Mouse (Mus musculus) CH12.LX (cell line): ENCODE measurements around the gene Rps6ka4. TPM values are rescaled to one million over a fixed set of nuclear protein-coding genes. Genes with fewer than 3 reads are reported as not detected.
A peak's percentile ranks its signal among the peaks of the same experiment; 100 is the strongest.

Experiments used
- DNase-seq: peaks from one replicate; pipeline ENCODE4 v3.0.0-alpha.2; 2013; ENCODE audit errors: extremely low read depth
- H3K27ac ChIP-seq: 2 replicates; pipeline ENCODE4 v1.5.1; 2012; ENCODE audit warnings: low read depth, mild to moderate bottlenecking, control low read depth, moderate library complexity; ENCODE audit not compliant: insufficient read depth
- H3K27me3 ChIP-seq: replicated peaks from 2 replicates; pipeline ENCODE3; 2012; ENCODE audit warnings: inconsistent platforms
- H3K36me3 ChIP-seq, 2 experiments: replicated peaks in 1 of 2; 2 replicates each; pipeline versions ENCODE3 to v1.6.1; 2012; ENCODE audit warnings: inconsistent platforms in 1 of 2, low read length in 1 of 2, mild to moderate bottlenecking in 1 of 2, mixed read lengths in 1 of 2, moderate library complexity in 1 of 2; ENCODE audit not compliant: control insufficient read depth in 1 of 2, insufficient read depth in 1 of 2
- H3K4me1 ChIP-seq, 2 experiments: 2 replicates each; pipeline ENCODE4 v1.6.1; 2012; ENCODE audit warnings: inconsistent platforms in 1 of 2, moderate library complexity in 1 of 2; ENCODE audit not compliant: insufficient read depth in 2 of 2, control insufficient read depth in 1 of 2
- H3K4me2 ChIP-seq: 2 replicates; pipeline ENCODE4 v1.6.1; 2012; ENCODE audit warnings: low read depth, mild to moderate bottlenecking, control low read depth; ENCODE audit not compliant: poor library complexity, insufficient read depth, severe bottlenecking
- H3K4me3 ChIP-seq, 3 experiments: fragments of 150-350 bp in 1 of 3; sonication (generic) in 1 of 3; replicated peaks in 1 of 3; 2 replicates each; pipeline versions ENCODE3 to v1.5.1; 2011 to 2012; ENCODE audit warnings: low read depth in 2 of 3, low read length in 2 of 3, mild to moderate bottlenecking in 2 of 3, moderate library complexity in 2 of 3, control low read depth in 1 of 3, improper control_type of control experiment in 1 of 3, inconsistent platforms in 1 of 3, mixed read lengths in 1 of 3; ENCODE audit not compliant: poor library complexity in 1 of 3
- H3K79me2 ChIP-seq: replicated peaks from 2 replicates; pipeline ENCODE4 v1.6.1; 2012; ENCODE audit warnings: mild to moderate bottlenecking, moderate library complexity; ENCODE audit not compliant: control insufficient read depth, poor library complexity, insufficient read depth, severe bottlenecking; ENCODE audit errors: extremely low read depth
- H3K9ac ChIP-seq: 2 replicates; pipeline ENCODE4 v1.6.1; 2012; ENCODE audit warnings: low read depth, mild to moderate bottlenecking, control low read depth, moderate library complexity; ENCODE audit not compliant: insufficient read depth
- H3K9me3 ChIP-seq: replicated peaks from 2 replicates; pipeline ENCODE3; 2012; ENCODE audit warnings: low read length, inconsistent platforms, mixed read lengths
- BHLHE40 ChIP-seq: IDR thresholded peaks from 2 replicates; pipeline ENCODE4 v1.6.1; 2011; ENCODE audit warnings: mild to moderate bottlenecking, low read depth, low read length, improper control_type of control experiment
- CHD1 ChIP-seq: IDR thresholded peaks from 2 replicates; pipeline ENCODE4 v1.6.1; 2012; ENCODE audit warnings: low read depth, low read length, improper control_type of control experiment, inconsistent platforms
- CHD2 ChIP-seq: IDR thresholded peaks from 2 replicates; pipeline ENCODE4 v1.6.1; 2011; ENCODE audit warnings: low read length, improper control_type of control experiment
- CTCF ChIP-seq, 2 experiments: IDR thresholded peaks in 1 of 2; conservative IDR thresholded peaks in 1 of 2; 2 replicates each; pipeline ENCODE4 v1.5.1; 2011 to 2012; ENCODE audit warnings: low read depth in 2 of 2, low read length in 2 of 2, improper control_type of control experiment in 1 of 2, inconsistent platforms in 1 of 2, mild to moderate bottlenecking in 1 of 2, moderate library complexity in 1 of 2
- ELF1 ChIP-seq: IDR thresholded peaks from 2 replicates; pipeline ENCODE4 v1.6.1; 2014; ENCODE audit warnings: low read depth, mild to moderate bottlenecking, inconsistent platforms, low read length, improper control_type of control experiment
- EP300 ChIP-seq: IDR thresholded peaks from 2 replicates; pipeline ENCODE4 v1.6.1; 2011; ENCODE audit warnings: low read length, improper control_type of control experiment
- ETS1 ChIP-seq: conservative IDR thresholded peaks from 2 replicates; pipeline ENCODE4 v1.6.1; 2012; ENCODE audit warnings: low read depth, mild to moderate bottlenecking, inconsistent platforms, low read length, improper control_type of control experiment, moderate library complexity
- HCFC1 ChIP-seq: IDR thresholded peaks from 2 replicates; pipeline ENCODE4 v1.6.1; 2012; ENCODE audit warnings: low read depth, mild to moderate bottlenecking, inconsistent platforms, low read length, improper control_type of control experiment
- IRF4 ChIP-seq: IDR thresholded peaks from 2 replicates; pipeline ENCODE4 v1.6.1; 2014; ENCODE audit warnings: low read depth, mild to moderate bottlenecking, inconsistent platforms, low read length, improper control_type of control experiment
- MAFK ChIP-seq: IDR thresholded peaks from 2 replicates; pipeline ENCODE4 v1.6.1; 2011; ENCODE audit warnings: low read length, improper control_type of control experiment; ENCODE audit not compliant: insufficient replicate concordance
- MAX ChIP-seq: IDR thresholded peaks from 2 replicates; pipeline ENCODE4 v1.6.1; 2011; ENCODE audit warnings: low read length, improper control_type of control experiment
- MEF2A ChIP-seq: IDR thresholded peaks from 2 replicates; pipeline ENCODE4 v1.6.1; 2014; ENCODE audit warnings: low read depth, mild to moderate bottlenecking, inconsistent platforms, low read length, improper control_type of control experiment, borderline replicate concordance
- MXI1 ChIP-seq: IDR thresholded peaks from 2 replicates; pipeline ENCODE4 v1.6.1; 2011; ENCODE audit warnings: mild to moderate bottlenecking, low read depth, low read length, improper control_type of control experiment
- MYC ChIP-seq: IDR thresholded peaks from 2 replicates; pipeline ENCODE4 v1.6.1; 2011; ENCODE audit warnings: low read depth, mild to moderate bottlenecking, improper control_type of control experiment, low read length
- NELFE ChIP-seq: IDR thresholded peaks from 2 replicates; pipeline ENCODE4 v1.6.1; 2011; ENCODE audit warnings: low read depth, low read length, improper control_type of control experiment
- NRF1 ChIP-seq: IDR thresholded peaks from 2 replicates; pipeline ENCODE4 v1.6.1; 2014; ENCODE audit warnings: low read depth, mild to moderate bottlenecking, inconsistent platforms, low read length, improper control_type of control experiment, moderate library complexity
- PAX5 ChIP-seq: IDR thresholded peaks from 2 replicates; pipeline ENCODE4 v1.6.1; 2012; ENCODE audit warnings: low read length, inconsistent platforms, mixed read lengths
- POLR2A ChIP-seq: IDR thresholded peaks from 2 replicates; pipeline ENCODE4 v1.6.1; 2011; ENCODE audit warnings: low read depth, mild to moderate bottlenecking, improper control_type of control experiment, low read length
- POLR2AphosphoS2 ChIP-seq: IDR thresholded peaks from 2 replicates; pipeline ENCODE4 v1.6.1; 2011; ENCODE audit warnings: low read depth, low read length, improper control_type of control experiment
- RAD21 ChIP-seq: IDR thresholded peaks from 2 replicates; pipeline ENCODE4 v1.6.1; 2011; ENCODE audit warnings: low read depth, mild to moderate bottlenecking, low read length, improper control_type of control experiment, moderate library complexity
- RCOR1 ChIP-seq: conservative IDR thresholded peaks from 2 replicates; pipeline ENCODE4 v1.6.1; 2012; ENCODE audit warnings: low read depth, mild to moderate bottlenecking, inconsistent platforms, low read length, improper control_type of control experiment
- SIN3A ChIP-seq: IDR thresholded peaks from 2 replicates; pipeline ENCODE4 v1.6.1; 2012; ENCODE audit warnings: low read length, improper control_type of control experiment, inconsistent platforms
- SMC3 ChIP-seq: IDR thresholded peaks from 2 replicates; pipeline ENCODE4 v1.6.1; 2011; ENCODE audit warnings: low read depth, low read length, improper control_type of control experiment
- TBP ChIP-seq: conservative IDR thresholded peaks from 2 replicates; pipeline ENCODE4 v1.6.1; 2011; ENCODE audit warnings: low read depth, low read length, improper control_type of control experiment
- TCF12 ChIP-seq: IDR thresholded peaks from 2 replicates; pipeline ENCODE4 v1.6.1; 2014; ENCODE audit warnings: low read depth, mild to moderate bottlenecking, inconsistent platforms, low read length, improper control_type of control experiment
- UBTF ChIP-seq: IDR thresholded peaks from 2 replicates; pipeline ENCODE4 v1.6.1; 2012; ENCODE audit warnings: low read depth, mild to moderate bottlenecking, inconsistent platforms, low read length, improper control_type of control experiment, moderate library complexity
- USF2 ChIP-seq: conservative IDR thresholded peaks from 2 replicates; pipeline ENCODE4 v1.6.1; 2011; ENCODE audit warnings: low read depth, low read length, improper control_type of control experiment
- ZKSCAN1 ChIP-seq: IDR thresholded peaks from 2 replicates; pipeline ENCODE4 v1.6.1; 2012; ENCODE audit warnings: low read depth, inconsistent platforms, low read length, improper control_type of control experiment, borderline replicate concordance
- ZMIZ1 ChIP-seq: IDR thresholded peaks from 2 replicates; pipeline ENCODE4 v1.6.1; 2012; ENCODE audit warnings: low read depth, mild to moderate bottlenecking, inconsistent platforms, low read length, improper control_type of control experiment
- dilution Hi-C: fragments of 300-500 bp; cut with MboI; formaldehyde crosslinking; loops from 2 replicates; pipeline ENCODE4 v1.14.3; 2020; ENCODE audit warnings: low sequenced_read_pairs; ENCODE audit not compliant: extremely low pct_unique_long_range_greater_than_20kb, extremely low pct_ligation_motif_present
- in situ Hi-C: fragments of 300-500 bp; cut with MboI; formaldehyde crosslinking; loops from 3 replicates; pipeline ENCODE4 v1.14.3; 2019; ENCODE audit warnings: low sequenced_read_pairs, low pct_ligation_motif_present, low pct_unique_long_range_greater_than_20kb, mixed read lengths
- polyA plus RNA-seq: library from polyadenylated mRNA; unstranded; fragments of >175 nt; gene quantifications from 2 replicates; pipeline ENCODE4 v1.2.1, GENCODE M21; 2012; ENCODE audit warnings: low read depth; ENCODE audit not compliant: insufficient read length
- total RNA-seq, 2 experiments: library from RNA; depleted of rRNA; stranded (reverse); fragments of 300-350 nt in 1 of 2; fragments of >200 nt in 1 of 2; gene quantifications; 2 replicates each; pipeline ENCODE4 v1.2.3; 2012 to 2014

The Rps6ka4 gene
- total and polyA plus RNA-seq, 3 experiments = 6.6 to 14.0 (median 7.8) TPM

GRCm38 (mm10) chr19:6857003-6857360 is 16.5 kb upstream of the Rps6ka4 start:
- in situ Hi-C loops (no loop called here), dilution Hi-C loops (no loop called here)
- H3K36me3 ChIP-seq = peaks cover 40 to 59% of the 10 kb centered on the region in 2 experiments
- DNase-seq = no peak
- peak overlapping the region; percentile 35 for H3K4me2 ChIP-seq
- H3K27ac ChIP-seq = peak overlapping the region; percentile 95
- peak overlapping the region; percentile 92 for H3K9ac ChIP-seq
- peak overlapping the region; percentile 53 to 85 (median 65) for H3K4me3 ChIP-seq
- peaks cover 25 to 52% of the 10 kb centered on the region in 2 experiments for H3K4me1 ChIP-seq
- peaks cover 23% of the 10 kb centered on the region for H3K79me2 ChIP-seq
- H3K27me3 ChIP-seq = no peaks in the 10 kb centered on the region
- TF ChIP-seq UBTF = no peak
- no peak for TF ChIP-seq ELF1
- TF ChIP-seq NRF1 = no peak
- TF ChIP-seq MXI1 = no peak
- no peak for TF ChIP-seq TBP
- no peak for TF ChIP-seq USF2
- TF ChIP-seq MEF2A = no peak
- TF ChIP-seq CHD1 = no peak
- no peak for TF ChIP-seq PAX5
- no peak for TF ChIP-seq ETS1
- no peak for TF ChIP-seq TCF12
- TF ChIP-seq BHLHE40 = no peak
- no peak for TF ChIP-seq SIN3A
- no peak for TF ChIP-seq RCOR1
- no peak for TF ChIP-seq POLR2AphosphoS2
- no peak for TF ChIP-seq CHD2
- TF ChIP-seq MAX = no peak
- TF ChIP-seq IRF4 = no peak
- TF ChIP-seq EP300 = no peak
- no peak for TF ChIP-seq ZKSCAN1
- no peaks in the 10 kb centered on the region for H3K9me3 ChIP-seq

DNA sequence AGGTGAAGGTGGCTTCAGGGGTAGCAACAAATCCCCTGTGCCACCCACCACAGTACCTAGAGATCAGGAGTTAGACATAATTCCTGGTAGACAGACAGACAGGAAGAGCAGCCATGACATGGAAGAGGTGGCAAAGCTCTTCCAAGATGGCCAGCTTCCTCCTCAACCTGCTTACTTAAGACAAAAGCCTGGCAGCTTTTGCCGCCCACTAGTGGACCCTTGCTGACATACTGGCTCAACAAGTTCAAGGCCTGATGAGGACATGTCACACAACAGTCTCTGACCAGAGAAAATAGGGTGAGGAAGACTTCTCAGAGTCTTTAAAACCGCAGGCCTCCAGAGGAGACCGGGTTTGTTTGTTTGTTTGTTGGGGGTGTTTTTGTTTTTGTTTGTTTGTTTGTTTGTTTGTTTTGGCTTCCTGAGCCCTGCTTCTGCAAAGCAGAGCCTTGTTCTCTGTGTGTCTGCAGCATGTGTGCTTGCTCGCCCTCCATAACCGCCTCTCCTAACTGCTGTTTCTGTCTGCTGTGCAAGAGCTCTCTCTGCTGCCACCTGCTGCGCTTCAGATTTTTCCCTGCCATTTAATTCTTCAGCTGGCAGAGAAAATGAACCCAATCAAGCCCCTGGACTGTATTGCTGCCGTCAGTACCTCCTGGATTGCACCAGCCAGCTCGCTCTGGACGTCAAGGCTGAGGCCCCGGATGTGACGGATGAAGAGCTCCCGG is 16.0 kb upstream of the Rps6ka4 start:
- Histone ChIP-seq H3K4me1 (peaks cover 25 to 53% of the 10 kb centered on the region in 2 experiments), H3K36me3 (peaks cover 46 to 59% of the 10 kb centered on the region in 2 experiments), H3K79me2 (peaks cover 23% of the 10 kb centered on the region), H3K9ac (peak overlapping the region; percentile 92), H3K27me3 (no peaks in the 10 kb centered on the region), H3K9me3 (no peaks in the 10 kb centered on the region), H3K27ac (peak overlapping the region; percentile 95), H3K4me3 (peak overlapping the region; percentile 53 to 85 (median 65)), H3K4me2 (peak overlapping the region; percentile 35)
- in situ Hi-C loops (no loop called here), dilution Hi-C loops (no loop called here)
- peak; percentile 89 for DNase-seq
- TF ChIP-seq NELFE (peak; percentile 32; the same call in 1 of the 2 replicates), BHLHE40 (no peak), ELF1 (peak; percentile 25), MXI1 (peak; percentile 72), HCFC1 (peak; percentile 32), ZMIZ1 (0 out of 2 replicates have a peak, but pooled peaks have one; percentile 11), POLR2A (no peak), TBP (0 out of 2 replicates have a peak, but pooled peaks have one; percentile 44), USF2 (no peak), POLR2AphosphoS2 (no peak), IRF4 (no peak), TCF12 (0 out of 2 replicates have a peak, but pooled peaks have one; percentile 8), MYC (no peak), SIN3A (peak; percentile 83), CTCF (conservative IDR thresholded peaks at IDR 0.05 in 1 of 2, IDR thresholded peaks at IDR 0.05 in 1 of 2; ENCODE audit: low read depth in 2 of 2, low read length in 2 of 2) (peak in 1 of 2 experiments; percentile 59; a peak in 2 of 4 replicates), ETS1 (peak; percentile 53), RAD21 (peak; percentile 43), MAFK (no peak), SMC3 (peak; percentile 44), MAX (peak; percentile 62; the same call in 1 of the 2 replicates)
